Mouse (Mus musculus): ENCODE results near the gene Nsf. TPM values are rescaled to one million over a fixed set of nuclear protein-coding genes. Genes with fewer than 3 reads are reported as not detected.

Gene Nsf
- polyA plus RNA-seq, 1 experiment, result 37.5 TPM

- peaks cover 13% of the 10 kb centered on the region for H3K4me1 ChIP-seq (ENCODE audit: control insufficient read depth, insufficient read depth, low read length)
- H3K27ac ChIP-seq (ENCODE audit: insufficient read depth, low read length), result peak overlapping the region; percentile 75
- TF ChIP-seq CTCF (IDR thresholded peaks at IDR 0.05; ENCODE audit: borderline replicate concordance, insufficient read depth, low read length) (no peak), POLR2A (IDR thresholded peaks at IDR 0.05; ENCODE audit: low read depth, low read length) (no peak)
- no peak overlapping the region for H3K4me3 ChIP-seq (ENCODE audit: insufficient read depth, low read length)
Measured at GRCm38 (mm10) chr11:103984067-103984466, 30.2 kb upstream of the Nsf start.

- TF ChIP-seq CTCF (IDR thresholded peaks at IDR 0.05; ENCODE audit: borderline replicate concordance, insufficient read depth, low read length) (no peak), POLR2A (IDR thresholded peaks at IDR 0.05; ENCODE audit: low read depth, low read length) (no peak)
- Histone ChIP-seq H3K4me3 (ENCODE audit: insufficient read depth, low read length) (no peak overlapping the region), H3K4me1 (ENCODE audit: control insufficient read depth, insufficient read depth, low read length) (peaks cover 13% of the 10 kb centered on the region), H3K27ac (ENCODE audit: insufficient read depth, low read length) (no peak overlapping the region)
Measured at GRCm38 (mm10) chr11:103981826-103982225, 28.0 kb upstream of the Nsf start.

GRCm38 (mm10) chr11:103979381-103979780 is 25.5 kb upstream of the Nsf start:
- Histone ChIP-seq H3K27ac (ENCODE audit: insufficient read depth, low read length) (no peak overlapping the region), H3K4me1 (ENCODE audit: control insufficient read depth, insufficient read depth, low read length) (peaks cover 6% of the 10 kb centered on the region; the same call in 1 of the 2 replicates), H3K4me3 (ENCODE audit: insufficient read depth, low read length) (no peak overlapping the region)
- TF ChIP-seq POLR2A (IDR thresholded peaks at IDR 0.05; ENCODE audit: low read depth, low read length) (no peak), CTCF (IDR thresholded peaks at IDR 0.05; ENCODE audit: borderline replicate concordance, insufficient read depth, low read length) (no peak)

GRCm38 (mm10) chr11:103970876-103971275 is 17.0 kb upstream of the Nsf start:
- TF ChIP-seq POLR2A (IDR thresholded peaks at IDR 0.05; ENCODE audit: low read depth, low read length) (no peak), CTCF (IDR thresholded peaks at IDR 0.05; ENCODE audit: borderline replicate concordance, insufficient read depth, low read length) (no peak)
- H3K4me3 ChIP-seq (ENCODE audit: insufficient read depth, low read length), result no peak overlapping the region
- no peaks in the 10 kb centered on the region; the same call in 1 of the 2 replicates for H3K4me1 ChIP-seq (ENCODE audit: control insufficient read depth, insufficient read depth, low read length)
- no peak overlapping the region for H3K27ac ChIP-seq (ENCODE audit: insufficient read depth, low read length)

GRCm38 (mm10) chr11:103969278-103969677 is 15.4 kb upstream of the Nsf start:
- no peak for TF ChIP-seq CTCF (IDR thresholded peaks at IDR 0.05; ENCODE audit: borderline replicate concordance, insufficient read depth, low read length)
- Histone ChIP-seq H3K4me3 (ENCODE audit: insufficient read depth, low read length) (no peak overlapping the region), H3K4me1 (ENCODE audit: control insufficient read depth, insufficient read depth, low read length) (no peaks in the 10 kb centered on the region; the same call in 1 of the 2 replicates), H3K27ac (ENCODE audit: insufficient read depth, low read length) (no peak overlapping the region)

- peak overlapping the region; percentile 76 for H3K4me3 ChIP-seq (ENCODE audit: insufficient read depth, low read length)
- peak overlapping the region; percentile 73 for H3K27ac ChIP-seq (ENCODE audit: insufficient read depth, low read length)
- TF ChIP-seq POLR2A (IDR thresholded peaks at IDR 0.05; ENCODE audit: low read depth, low read length) (no peak), CTCF (IDR thresholded peaks at IDR 0.05; ENCODE audit: borderline replicate concordance, insufficient read depth, low read length) (no peak)
- H3K4me1 ChIP-seq (ENCODE audit: control insufficient read depth, insufficient read depth, low read length), result no peaks in the 10 kb centered on the region; the same call in 1 of the 2 replicates
Measured at GRCm38 (mm10) chr11:103967106-103967735, 13.4 kb upstream of the Nsf start.

- no peak overlapping the region for H3K27ac ChIP-seq (ENCODE audit: insufficient read depth, low read length)
Measured at GRCm38 (mm10) chr11:103956866-103957265, 3.0 kb upstream of the Nsf start.

GRCm38 (mm10) chr11:103953032-103953895 is 592 bp downstream of the Nsf start:
- peaks cover 6% of the 10 kb centered on the region; the same call in 1 of the 2 replicates for H3K4me1 ChIP-seq (ENCODE audit: control insufficient read depth, insufficient read depth, low read length)
- no peak for TF ChIP-seq CTCF (IDR thresholded peaks at IDR 0.05; ENCODE audit: borderline replicate concordance, insufficient read depth, low read length)
- TF ChIP-seq POLR2A (IDR thresholded peaks at IDR 0.05; ENCODE audit: low read depth, low read length), result no peak
- H3K4me3 ChIP-seq (ENCODE audit: insufficient read depth, low read length), result peak overlapping the region; percentile 87
- no peak overlapping the region for H3K27ac ChIP-seq (ENCODE audit: insufficient read depth, low read length)

More at GRCm38 (mm10) chr11:103956866-103957265, 3.0 kb upstream of the Nsf start:
- Histone ChIP-seq H3K4me1 (ENCODE audit: control insufficient read depth, insufficient read depth, low read length) (peaks cover 11% of the 10 kb centered on the region; the same call in 1 of the 2 replicates), H3K4me3 (ENCODE audit: insufficient read depth, low read length) (no peak overlapping the region)
- TF ChIP-seq POLR2A (IDR thresholded peaks at IDR 0.05; ENCODE audit: low read depth, low read length) (no peak), CTCF (IDR thresholded peaks at IDR 0.05; ENCODE audit: borderline replicate concordance, insufficient read depth, low read length) (no peak)

GRCm38 (mm10) chr11:103952635-103953031 is 1.2 kb downstream of the Nsf start:
- peaks cover 6% of the 10 kb centered on the region; the same call in 1 of the 2 replicates for H3K4me1 ChIP-seq (ENCODE audit: control insufficient read depth, insufficient read depth, low read length)
- no peak overlapping the region for H3K27ac ChIP-seq (ENCODE audit: insufficient read depth, low read length)
- peak overlapping the region; percentile 5; the same call in 1 of the 2 replicates for H3K4me3 ChIP-seq (ENCODE audit: insufficient read depth, low read length)
- TF ChIP-seq CTCF (IDR thresholded peaks at IDR 0.05; ENCODE audit: borderline replicate concordance, insufficient read depth, low read length) (no peak), POLR2A (IDR thresholded peaks at IDR 0.05; ENCODE audit: low read depth, low read length) (no peak)

- peaks cover 6% of the 10 kb centered on the region; the same call in 1 of the 2 replicates for H3K4me1 ChIP-seq (ENCODE audit: control insufficient read depth, insufficient read depth, low read length)
- TF ChIP-seq POLR2A (IDR thresholded peaks at IDR 0.05; ENCODE audit: low read depth, low read length) (no peak), CTCF (IDR thresholded peaks at IDR 0.05; ENCODE audit: borderline replicate concordance, insufficient read depth, low read length) (no peak)
- no peak overlapping the region for H3K4me3 ChIP-seq (ENCODE audit: insufficient read depth, low read length)
- no peak overlapping the region for H3K27ac ChIP-seq (ENCODE audit: insufficient read depth, low read length)
Measured at GRCm38 (mm10) chr11:103951106-103951505, 2.8 kb downstream of the Nsf start.

All from embryonic fibroblast, embryonic 13.5 days (primary cell).